Mouse (Mus musculus) hindlimb bud, embryonic 11.5 days (tissue): ENCODE measurements around the gene Ccnb1ip1.
"Not testable (repeated sequence)": the region's sequence is repeated elsewhere in the genome, so short reads cannot be mapped to it uniquely, and the experiment has no call there.

ENCODE experiments used
- DNase-seq: peaks from one replicate; pipeline ENCODE4 v3.0.0-alpha.2; 2012; ENCODE audit warnings: low read depth, low spot score; ENCODE audit errors: extremely low spot score

Ccnb1ip1 gene

GRCm38 (mm10) chr14:50807487-50808072 is at the start of gene Ccnb1ip1, which contains the start of gene Parp2:
Gene Ccnb1ip1 (minus strand): TSS chr14:50807732.
Gene Parp2 (plus strand): TSS chr14:50807841.
- DNase-seq: peak; percentile 94

GRCm38 (mm10) chr14:50855788-50856187 is 48.3 kb upstream of the Ccnb1ip1 start:
- no peak for DNase-seq

- no peak for DNase-seq
These were observed 29.7 kb upstream of the Ccnb1ip1 start for GRCm38 (mm10) chr14:50837236-50837635.

DNA sequence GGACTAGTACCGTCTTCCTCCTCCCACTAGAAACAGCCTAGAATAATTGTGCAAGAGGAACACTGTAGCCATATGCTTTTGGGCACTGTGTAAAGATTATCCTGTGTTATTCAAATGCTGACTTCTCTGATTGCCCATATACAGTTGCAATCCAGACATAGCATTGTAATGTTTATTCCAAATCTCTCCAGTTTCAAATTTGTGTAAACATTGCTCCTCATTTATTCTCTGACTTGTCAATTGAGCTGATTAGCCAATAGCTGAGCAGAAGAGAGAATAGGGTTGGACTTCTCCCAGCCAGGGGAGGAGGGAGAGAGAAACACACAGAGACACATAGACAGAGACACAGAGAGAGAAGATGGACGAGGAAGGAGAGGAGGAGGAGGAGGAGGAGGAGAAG is 26.9 kb upstream of the Ccnb1ip1 start:
- no peak for DNase-seq

DNA sequence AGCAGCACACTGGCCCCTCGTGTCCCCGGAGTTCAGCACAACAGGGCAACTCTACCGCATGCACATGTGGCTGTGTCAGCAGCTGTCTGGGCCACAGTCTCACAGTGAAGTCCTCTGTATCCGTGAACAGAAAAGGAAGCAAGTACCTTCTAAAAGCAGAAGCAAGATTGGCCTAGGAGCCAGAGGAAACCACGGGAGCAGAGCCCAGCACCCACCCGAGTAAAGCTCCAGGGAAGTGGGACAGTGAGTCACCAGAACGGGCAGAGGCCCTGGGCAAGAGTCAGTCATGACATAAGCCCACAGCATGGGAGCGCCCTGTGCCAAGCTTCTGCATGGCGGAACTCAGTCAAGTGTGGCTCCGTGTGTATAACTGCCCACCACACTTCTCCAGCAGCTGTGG is 26.4 kb upstream of the Ccnb1ip1 start:
- DNase-seq: no peak

DNA sequence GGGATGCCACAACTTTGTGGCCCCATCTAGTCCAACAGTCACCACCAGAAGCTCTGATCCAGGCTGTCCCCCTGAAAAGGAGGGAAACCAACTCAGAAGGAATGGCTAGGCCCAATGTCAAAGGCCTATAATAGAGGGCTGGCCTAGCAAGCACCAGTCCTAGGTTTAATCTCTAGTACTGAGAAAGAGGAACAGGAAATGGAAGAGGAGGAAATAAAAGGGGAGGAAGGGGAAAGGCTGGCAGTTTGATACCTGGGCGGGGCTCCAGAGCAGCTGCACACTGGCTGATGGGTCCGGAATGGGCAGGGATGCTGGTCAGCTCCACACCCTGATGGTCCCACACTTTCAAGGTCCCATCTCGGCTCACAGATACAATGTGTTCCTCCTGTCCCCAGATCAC is 22.3 kb upstream of the Ccnb1ip1 start:
- no peak for DNase-seq

- no peak for DNase-seq
These were observed 19.0 kb upstream of the Ccnb1ip1 start for GRCm38 (mm10) chr14:50826579-50826978.

- no peak for DNase-seq
These were observed 16.7 kb upstream of the Ccnb1ip1 start for GRCm38 (mm10) chr14:50824219-50824618.

- no peak for DNase-seq
These were observed 15.7 kb upstream of the Ccnb1ip1 start for GRCm38 (mm10) chr14:50823240-50823639.

GRCm38 (mm10) chr14:50813060-50813459 is 5.5 kb upstream of the Ccnb1ip1 start:
- DNase-seq: no peak

- DNase-seq: not testable (repeated sequence)
These were observed 1.1 kb downstream of the Ccnb1ip1 start for GRCm38 (mm10) chr14:50806469-50806868.

GRCm38 (mm10) chr14:50804683-50805082 is 2.8 kb downstream of the Ccnb1ip1 start:
- DNase-seq: no peak

GRCm38 (mm10) chr14:50802843-50803562 is 4.5 kb downstream of the Ccnb1ip1 start:
- no peak for DNase-seq

DNA sequence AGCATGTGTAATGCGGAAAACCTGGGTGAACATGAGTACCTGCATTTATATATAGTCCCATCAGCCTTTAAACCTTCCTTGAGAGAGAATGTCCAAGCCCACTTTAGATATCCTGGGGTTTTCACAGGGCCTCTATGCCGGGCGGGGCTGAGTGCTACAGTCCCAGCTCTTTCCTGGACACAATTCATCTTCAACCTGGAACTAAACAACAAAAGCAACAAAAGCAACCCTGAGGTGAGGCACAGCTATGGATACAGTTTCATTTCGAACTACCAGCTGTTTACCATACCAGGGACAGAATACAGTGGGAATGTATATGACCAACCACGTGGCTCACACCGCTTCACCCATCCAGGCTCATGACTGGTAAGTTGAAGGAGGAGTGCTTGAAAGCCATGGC is 5.1 kb downstream of the Ccnb1ip1 start:
- DNase-seq: no peak

- DNase-seq: no peak
These were observed 7.9 kb downstream of the Ccnb1ip1 start for GRCm38 (mm10) chr14:50799502-50800259.

GRCm38 (mm10) chr14:50798512-50798911 is 9.0 kb downstream of the Ccnb1ip1 start:
- no peak for DNase-seq

DNA sequence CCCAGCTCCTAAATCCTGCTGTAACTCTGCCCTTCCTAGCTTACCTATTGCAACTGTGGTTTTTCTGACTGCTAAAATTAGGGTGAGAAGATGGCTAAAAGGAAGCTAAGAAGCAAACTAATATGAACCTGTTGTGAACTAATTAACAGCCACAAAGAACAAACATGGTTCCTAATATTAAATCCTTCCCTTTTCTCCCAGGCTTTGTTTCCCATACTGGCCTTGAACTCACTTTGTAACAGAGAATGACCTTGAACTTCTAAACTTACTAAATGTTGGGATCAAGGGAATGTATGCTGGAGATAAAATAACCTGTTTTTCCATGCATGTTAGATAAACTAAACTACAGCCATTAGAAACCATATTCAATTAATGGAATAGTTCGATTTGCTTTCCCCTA is 11.1 kb downstream of the Ccnb1ip1 start:
- DNase-seq: no peak

DNA sequence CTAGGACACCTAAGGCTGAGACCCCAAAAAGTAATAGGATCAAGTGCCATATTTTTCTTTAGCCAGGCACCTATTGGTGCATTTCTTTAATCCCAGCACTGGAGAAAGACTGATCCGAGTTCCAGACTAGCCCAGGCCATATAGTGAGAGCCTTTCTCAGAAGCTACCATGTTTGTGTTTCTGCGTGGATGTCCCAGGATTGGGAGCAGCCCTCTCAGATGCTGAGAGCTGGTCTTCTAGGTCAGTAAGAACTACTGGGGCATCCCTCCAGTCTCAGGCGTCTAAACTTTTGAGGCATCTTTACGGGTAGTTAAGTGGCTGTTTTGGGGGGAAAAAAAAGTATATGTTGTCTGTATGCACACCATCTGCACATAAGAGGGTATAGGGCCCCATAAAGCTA is 11.6 kb downstream of the Ccnb1ip1 start:
- no peak for DNase-seq

DNA sequence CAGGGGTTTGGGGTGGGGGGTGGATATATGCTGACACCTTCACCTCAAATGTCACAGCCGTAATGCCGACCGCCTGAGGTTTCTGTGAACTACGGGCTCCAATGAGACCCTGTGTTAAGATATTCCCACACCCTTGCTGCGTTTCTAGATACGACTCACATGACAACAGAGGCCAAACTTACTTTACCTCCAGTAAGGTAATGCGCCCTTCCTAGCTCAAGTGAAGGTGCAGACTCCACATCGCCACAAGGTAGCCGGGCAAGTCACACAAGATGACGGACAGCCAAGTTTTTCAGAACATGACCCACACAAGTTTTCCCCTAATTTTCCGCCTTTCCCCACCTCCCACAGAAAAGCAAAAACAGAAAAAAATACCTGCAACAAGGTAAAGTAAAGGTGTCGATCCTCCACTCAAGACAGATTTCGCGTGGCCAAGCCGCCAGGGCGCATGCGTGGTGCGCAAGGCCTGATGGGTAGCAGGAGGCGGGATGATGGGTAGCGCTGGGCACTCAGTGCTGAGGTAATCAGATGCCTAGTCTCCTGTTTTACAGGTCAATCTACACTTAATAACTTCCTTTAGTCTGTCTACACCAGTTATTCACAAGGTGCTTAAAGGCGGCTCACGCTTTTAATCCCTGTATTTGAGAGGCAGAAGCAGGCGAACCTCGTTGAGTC is 12.1 kb downstream of the Ccnb1ip1 start:
- DNase-seq: no peak

DNA sequence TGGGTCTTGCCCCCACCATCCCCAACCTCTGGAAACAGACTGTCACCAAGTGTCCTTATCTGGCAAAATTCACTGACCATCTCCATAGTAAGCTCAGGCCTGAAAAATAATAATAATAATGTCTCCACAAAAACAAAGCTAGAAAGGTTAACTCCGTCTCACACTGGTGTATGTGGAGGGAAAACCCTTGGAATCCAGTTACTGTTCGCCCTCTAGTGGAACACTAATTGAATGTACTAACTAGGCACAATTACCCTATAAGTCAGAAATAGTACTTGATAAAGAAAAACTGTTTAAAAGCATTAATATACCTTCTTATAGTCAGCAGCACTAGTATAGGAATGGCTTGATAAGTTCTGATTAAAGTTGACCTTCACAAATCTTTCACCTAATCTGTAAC is 19.4 kb downstream of the Ccnb1ip1 start:
- DNase-seq: no peak

DNA sequence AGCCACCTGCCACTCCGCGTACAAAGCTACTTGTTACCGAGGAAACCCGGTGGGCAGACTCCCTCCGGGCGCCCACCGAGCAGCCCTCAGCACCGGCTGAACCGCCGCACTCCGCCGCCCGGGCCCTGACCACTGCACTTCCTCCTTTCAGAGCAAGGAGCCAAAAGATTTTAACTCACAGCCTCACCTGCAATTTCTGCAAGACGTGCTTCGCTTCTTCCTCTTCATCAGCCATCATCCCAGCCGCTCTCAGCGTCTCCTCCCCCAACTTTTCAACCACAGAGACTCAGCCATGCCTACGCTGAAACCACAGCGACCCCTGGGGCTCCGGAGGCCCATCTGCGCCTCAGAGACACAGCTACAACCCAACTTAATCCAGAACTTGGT is 22.3 kb downstream of the Ccnb1ip1 start, which contains the start of gene Ttc5:
Gene Ttc5, minus strand, starts transcription at position 269 of the 387 bp plus-strand sequence.
- peak; percentile 82 for DNase-seq
